Mouse (Mus musculus): ENCODE measurements around the gene Tyw1.

DNA sequence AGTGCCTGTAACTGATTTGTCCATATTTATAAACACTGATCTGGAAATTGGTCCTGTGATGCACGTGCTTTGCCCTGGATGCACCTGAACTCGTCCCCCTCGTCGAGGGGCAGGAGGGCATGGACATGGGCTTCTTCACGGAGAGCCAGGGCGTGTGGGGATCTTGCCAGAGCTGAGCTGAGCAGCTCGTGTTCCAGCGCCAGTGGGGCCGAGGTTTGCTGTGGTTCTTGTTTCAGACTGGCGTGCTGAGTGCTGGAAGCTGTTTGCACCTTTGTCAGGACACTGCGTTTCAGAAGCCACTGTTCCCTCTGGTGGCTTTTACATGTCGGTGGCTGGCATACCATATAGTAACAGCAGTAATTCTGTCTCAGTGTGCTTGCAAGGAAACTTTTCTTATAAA is 14.0 kb upstream of the Tyw1 start:
- TF ChIP-seq CTCF (IDR thresholded peaks at IDR 0.05; ENCODE audit: control insufficient read depth, insufficient read depth, low read length) (no peak), POLR2A (IDR thresholded peaks at IDR 0.05; ENCODE audit: borderline replicate concordance, control insufficient read depth, low read depth, low read length) (no peak)
